Mouse (Mus musculus) adrenal gland (tissue): ENCODE results near the gene Fam131b.

Experiments
- intact Hi-C: fragments of 180-260 bp; cut with DNase I; formaldehyde crosslinking; loops from one replicate; pipeline ENCODE4 v1.15.1; 2025

The Fam131b gene

DNA sequence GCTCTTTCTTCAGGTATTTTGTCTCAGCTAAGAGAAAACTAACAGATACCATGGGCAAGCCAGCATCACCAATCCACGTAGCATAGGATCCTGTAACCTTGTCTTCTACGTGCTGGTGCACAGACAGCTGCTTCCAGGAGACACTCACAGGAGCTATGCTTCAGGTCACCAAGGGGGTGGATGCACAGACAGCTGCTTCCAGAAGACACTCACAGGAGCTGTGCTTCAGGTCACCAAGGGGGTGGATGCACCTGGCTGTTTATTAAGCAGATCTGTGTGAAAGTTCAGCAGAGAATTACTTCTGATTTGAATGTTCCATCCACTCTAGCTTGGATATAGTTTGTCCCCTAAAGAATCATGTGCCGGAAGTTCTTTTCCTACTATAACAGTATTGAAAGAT, 6.5 kb upstream of the Fam131b start:
- intact Hi-C loops, result no loop called here

DNA sequence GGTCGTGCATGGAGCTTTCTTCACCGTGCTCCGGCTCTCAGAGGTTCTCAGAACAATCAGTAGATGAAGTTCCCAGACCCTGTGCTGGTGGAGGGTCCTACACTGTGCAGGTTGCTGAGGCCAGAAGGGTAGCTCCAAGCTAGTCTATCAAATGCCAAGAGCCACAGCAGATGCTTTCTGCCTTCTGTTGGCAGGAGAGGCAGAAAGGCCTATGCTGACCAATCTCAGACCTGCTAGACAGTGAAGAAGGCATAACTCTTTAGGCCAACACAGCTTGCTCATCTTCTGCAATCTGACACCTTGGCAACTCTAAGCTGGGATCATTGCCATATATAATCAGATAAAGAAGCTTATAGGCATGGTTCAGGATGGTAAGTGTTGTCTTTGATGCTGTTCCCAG, 5.8 kb upstream of the Fam131b start:
- intact Hi-C loops, result no loop called here

DNA sequence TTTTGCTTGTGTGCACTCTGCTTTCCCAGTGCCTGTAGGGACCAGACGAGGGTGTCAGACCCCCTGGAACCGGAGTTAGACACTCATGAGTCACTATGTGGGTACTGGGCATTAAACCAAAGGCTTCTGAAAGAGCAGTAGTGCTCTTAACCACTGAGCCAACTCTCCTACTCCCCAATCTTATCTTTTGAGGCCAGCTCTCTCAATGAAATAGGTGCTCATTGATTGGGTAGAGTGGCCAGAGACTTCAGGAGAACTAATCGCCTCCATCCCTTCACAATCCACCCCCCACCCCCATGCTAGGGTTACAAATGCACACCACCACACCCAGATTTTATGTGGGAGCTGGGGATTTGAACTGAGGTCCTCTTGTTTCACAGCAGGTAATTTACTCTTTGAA, 4.3 kb upstream of the Fam131b start:
- intact Hi-C loops, result loop anchor here (5.0 to 10.0 kb wide), 2 partner anchors 101 to 564 kb away; no protein-coding TSS in a partner anchor

DNA sequence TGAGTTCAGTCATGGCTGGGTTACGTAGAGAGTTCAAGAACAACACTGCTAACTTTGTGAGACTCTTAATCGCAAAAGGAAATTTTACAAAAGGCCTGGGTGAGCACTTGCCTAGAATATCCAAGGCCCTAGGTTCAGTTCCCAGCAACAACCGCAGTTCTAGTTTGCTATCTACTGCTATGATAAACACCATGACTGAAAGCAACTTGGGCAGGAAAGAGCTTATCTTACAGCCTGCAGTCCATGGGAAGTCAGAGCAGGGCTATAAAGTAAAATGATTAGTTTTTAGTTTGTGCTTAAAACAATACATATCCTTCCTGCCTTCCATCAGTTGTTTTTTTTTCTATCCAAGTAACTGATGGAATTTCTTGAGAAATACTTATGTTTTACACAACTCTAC, 2.1 kb upstream of the Fam131b start:
- intact Hi-C loops, result loop anchor here (5.0 to 10.0 kb wide), 2 partner anchors 99 to 562 kb away; no protein-coding TSS in a partner anchor

DNA sequence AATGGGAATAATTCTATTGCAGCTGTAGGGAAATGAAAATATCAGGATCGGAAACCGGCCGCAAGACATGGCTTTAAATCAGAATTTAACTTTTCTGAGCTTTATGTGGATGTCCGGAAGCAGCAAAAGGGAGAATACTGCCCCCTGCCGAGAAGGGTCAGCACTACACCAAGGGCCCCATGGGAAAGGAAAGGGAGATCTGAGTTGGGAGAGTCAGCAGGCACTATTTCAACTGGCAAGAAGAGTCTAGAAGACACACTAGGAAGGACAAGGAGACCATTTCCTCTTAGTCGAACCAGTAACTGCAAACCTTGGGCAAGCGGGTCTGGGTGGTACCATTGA, 796 bp upstream of the Fam131b start:
- intact Hi-C loops, result loop anchor here (5.0 to 10.0 kb wide), 2 partner anchors 98 to 560 kb away; no protein-coding TSS in a partner anchor

DNA sequence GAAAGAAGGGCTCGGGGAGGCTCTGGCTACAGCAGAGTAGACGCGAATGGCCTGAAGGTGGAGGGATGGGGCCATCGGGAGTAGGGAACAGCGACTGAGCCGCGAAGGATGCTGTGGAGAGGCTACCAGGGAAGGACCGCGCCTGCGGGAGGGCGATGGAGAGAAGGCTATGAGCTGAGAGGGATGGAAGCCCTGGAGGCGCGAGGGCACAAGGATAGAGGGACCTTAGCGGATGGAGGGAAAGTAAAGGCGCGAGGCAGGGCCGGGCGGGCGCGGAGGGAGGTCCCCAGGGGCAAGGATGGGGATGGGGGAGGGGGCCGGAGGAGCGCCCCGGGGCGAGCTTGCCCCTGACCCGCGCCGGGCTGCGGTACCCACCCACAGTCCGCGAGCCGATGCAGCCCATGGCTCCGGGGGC, 369 bp downstream of the Fam131b start:
- intact Hi-C loops, result loop anchor here (10.0 kb wide), 1 partner anchor 559 kb away; no protein-coding TSS in a partner anchor

DNA sequence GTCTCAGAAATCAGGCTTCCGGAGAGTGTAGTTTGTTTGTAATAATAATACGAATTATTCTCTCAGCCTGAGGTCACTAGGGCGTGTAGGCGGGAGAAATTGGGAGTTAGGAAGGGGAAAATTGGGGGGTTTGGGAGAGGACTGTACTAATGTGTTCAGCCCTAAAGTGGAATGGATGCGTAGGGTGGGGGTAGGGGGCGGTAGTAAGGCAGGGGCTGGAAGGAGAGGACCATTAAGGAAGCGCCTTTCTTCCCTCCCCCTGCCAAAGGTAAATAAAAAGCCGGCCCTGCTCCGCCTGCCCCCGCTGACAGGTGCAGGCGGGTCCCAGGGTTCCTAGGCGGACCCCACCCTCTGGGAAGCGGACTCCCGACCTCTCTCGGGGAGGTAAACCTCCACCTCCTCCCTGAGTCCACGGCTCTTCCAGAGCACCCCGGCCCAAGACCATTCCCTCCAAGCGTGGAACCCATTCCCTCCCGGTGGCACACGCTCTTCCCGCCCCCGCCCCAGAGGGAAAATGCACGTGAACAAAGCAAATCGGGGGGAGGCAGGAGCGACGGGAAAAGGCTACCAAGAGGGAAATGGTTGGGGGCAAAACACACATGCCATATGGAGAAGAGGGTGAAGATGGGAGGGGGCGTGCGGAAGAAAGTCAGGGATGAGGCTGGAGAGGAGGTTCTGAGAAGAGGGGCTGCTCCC, 924 bp downstream of the Fam131b start:
- intact Hi-C loops, result loop anchor here (10.0 kb wide), 1 partner anchor 559 kb away; no protein-coding TSS in a partner anchor

DNA sequence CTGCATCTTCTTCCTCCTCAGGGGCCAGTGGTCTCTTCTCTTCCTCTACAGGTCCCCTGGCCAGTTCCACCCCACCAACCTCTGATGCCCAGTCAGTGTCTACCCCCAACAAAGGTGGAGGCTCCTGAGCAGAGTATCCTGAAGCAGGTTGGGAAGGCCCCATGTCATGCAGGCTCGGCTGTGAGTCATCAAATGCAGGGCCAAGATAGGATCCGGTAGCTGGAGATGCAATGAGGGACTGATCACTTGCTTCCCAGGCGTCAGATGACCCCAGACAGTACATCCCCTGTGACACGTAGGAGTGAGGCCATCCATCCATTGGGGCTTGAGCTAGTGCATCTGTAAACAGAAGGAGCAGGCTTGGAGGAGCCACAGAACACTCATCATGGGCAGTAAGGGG, 6.2 kb downstream of the Fam131b start:
- intact Hi-C loops, result no loop called here

DNA sequence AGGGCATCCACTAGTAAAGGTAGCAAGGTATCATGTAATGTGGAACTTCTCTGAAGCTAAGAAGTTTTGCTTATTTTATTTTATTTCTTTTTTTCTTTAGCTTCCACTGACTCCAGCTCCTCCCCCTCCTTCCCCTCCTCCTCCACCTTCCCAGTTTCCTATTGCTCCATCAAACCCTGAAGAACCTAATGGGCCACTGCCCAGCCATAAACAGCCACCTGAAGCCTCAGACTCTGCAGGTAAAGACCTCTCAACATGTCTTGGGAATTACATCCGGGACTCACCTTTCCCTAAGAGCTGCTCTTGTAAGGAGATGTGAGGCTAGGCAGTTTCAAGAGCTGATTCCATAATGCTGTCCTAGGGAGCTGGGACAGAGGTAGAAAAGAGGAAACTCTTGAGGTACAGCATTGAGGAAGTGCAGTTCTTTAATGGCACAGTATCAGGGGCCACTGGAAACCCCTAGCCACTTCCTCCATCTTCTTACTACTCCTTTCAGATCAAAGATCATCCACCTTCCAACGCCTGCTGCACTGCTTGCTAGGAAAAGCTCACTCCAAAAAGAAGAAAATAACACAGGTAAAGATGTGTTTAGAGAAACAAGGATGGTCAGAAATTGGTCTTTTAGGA, 13.9 kb downstream of the Fam131b start:
- intact Hi-C loops, result no loop called here

DNA sequence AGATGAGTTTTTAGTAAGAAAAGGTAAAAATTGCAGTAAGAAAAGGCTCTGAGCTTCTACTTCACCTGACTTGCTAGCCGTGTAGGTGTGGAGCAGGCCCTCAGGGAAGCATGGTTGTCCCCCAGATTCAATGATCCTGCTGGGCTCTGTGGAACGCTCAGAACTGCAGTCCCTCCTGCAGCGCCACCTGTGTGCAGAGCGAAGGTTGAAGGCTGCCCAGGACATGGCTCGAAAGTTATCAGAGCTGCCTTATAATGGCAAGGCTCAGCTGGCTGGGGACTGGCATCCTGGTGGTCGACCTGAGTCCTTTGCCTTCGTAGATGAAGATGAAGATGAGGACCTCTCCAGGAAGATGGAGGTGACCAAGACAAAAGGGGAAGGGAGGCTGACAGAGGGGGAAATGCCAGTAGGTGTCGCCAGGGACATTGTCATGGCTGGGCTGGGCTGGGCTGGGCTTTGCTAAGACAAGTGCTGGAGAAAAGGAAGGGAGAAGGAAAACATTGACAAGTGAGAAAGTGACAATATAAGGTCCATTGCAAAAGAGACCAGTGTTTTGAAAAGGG, 14.5 kb downstream of the Fam131b start:
- intact Hi-C loops, result no loop called here

DNA sequence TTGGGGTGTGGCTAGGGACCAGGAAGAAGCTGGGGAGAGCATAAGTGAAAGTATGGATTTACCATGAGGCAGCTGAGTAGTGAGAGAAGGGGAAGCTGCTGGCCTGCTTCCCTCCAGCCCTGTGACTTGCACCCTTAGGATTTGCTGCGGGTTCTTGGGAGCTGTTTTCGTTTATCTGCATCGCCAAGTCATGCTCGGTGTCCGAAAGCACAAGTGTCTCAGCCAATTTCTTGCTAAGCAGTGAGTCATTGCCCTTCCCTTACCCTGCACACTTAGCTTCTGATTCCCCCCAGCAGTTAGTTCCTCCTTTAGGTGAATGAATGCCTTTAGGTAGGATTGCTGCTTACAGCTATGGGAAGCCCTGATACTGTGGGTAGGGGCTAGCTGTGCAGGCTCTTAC, 25.1 kb downstream of the Fam131b start:
- intact Hi-C loops, result no loop called here

DNA sequence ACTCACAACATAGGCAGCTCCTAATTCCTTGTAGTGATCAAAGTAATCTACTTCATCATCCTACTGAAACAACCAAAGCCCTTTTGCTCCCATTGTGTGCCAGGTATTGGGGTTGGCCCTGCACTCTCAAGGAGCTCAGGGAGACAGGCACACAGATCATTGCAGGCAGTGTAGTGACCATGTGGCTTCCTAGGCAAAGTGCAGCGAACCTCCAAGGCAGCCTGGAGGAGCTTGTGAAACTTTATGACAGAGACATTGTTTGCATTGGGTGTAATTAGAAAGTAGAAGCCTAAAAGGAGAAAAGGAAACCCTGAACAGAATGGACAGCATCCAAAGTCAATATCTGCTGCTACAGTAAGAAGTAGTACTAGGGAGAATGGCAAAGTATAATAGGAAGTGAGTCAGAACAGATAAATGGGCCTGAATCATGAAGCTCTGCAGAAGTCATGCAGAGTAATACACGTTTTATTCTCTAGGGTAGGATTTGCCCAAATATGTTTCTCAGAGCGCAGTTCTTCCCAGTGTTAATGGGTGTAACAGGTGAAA, 28.8 kb downstream of the Fam131b start:
- intact Hi-C loops, result no loop called here

DNA sequence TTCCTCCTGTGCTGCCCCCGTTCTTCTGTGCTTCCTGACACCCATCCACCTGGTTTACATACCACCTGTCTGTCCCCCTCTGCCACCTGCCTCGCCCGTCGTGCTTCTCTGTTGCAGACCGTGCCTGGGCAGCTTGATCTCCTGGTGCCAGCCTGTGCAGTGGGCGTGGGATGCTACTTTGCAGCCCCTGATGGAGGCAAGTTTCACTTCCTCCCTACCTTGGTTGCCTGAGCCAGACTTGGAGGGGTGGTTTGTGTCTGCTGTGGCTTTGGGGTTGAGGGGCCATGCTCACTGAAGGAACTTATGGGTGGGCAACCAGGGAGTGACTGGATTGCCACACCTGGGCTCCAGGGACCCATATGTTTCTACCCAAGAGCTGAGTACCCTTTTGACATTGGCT, 31.1 kb downstream of the Fam131b start:
- intact Hi-C loops, result no loop called here

DNA sequence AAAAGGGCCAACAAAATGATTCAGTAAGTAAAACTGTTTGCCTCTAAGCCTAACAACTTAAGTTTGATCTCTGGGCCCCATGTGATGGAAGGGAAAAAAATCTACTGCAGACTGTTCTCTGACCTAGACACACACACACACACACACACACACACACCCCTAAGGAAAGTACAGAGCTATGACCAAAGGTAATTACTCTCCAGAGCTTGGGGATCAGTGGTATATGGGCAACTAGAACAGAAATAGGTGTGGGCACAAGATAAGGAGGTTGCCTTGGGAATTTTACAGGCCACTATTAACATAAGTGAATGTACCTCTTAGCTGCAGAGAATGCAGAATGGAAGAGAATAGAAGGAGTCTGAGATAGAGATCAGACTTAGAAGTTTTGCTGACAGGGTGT, 36.9 kb downstream of the Fam131b start:
- intact Hi-C loops, result no loop called here

DNA sequence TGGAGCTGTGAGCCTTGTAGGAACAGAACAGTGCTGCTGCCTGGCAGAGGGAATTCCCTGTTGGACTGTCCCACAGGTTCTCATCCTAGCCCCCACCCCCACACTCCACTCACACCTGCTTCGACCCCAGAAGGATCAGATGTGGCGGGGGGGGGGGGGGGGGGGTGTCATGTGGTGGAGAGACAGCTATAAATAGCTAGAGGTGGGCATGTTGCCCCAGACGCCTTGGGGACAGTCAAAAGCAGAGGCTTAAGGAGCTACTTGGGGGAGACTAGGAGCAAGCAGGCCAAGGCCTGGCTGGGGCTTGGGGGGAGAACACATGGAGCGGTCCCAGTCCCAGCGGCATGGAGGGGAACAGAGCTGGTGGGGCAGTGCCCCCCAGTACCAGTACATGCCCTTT, 38.0 kb downstream of the Fam131b start, which contains the start of gene Clcn1:
Gene Clcn1, plus strand, starts transcription at position 238 of the 400 bp plus-strand sequence.
- intact Hi-C loops, result no loop called here

DNA sequence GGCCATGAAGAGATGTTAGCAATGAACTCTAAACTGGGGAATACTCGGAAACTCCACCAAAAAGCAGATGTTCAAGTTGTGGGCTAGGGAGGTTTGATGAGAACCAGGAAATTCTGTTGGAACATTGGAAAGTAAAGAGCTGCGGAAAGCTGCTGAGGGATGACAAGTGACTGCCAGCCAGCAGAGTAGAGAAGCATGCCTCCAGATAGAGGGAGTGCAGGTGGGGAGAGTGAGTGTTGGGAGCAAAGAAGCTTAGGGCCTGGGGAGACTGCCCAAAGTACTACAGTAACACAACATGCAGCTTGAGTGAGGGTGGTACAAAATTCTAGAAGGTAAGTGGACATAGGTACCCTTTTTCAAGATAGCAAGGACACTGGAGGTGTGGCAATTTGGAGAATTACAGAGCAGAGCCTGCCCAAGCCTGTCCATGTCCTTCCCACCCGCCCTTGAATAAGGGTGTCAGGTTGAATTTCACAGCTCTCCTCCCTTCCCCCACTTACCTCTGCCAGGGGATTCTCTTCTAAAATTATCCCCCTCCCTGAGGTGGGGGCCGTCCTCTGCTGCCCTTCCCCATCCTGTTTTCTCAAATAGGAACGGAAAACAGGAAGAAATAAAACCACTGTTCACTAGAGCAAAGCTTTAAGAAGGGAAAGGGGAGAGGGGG, 41.4 kb downstream of the Fam131b start:
- intact Hi-C loops, result no loop called here

DNA sequence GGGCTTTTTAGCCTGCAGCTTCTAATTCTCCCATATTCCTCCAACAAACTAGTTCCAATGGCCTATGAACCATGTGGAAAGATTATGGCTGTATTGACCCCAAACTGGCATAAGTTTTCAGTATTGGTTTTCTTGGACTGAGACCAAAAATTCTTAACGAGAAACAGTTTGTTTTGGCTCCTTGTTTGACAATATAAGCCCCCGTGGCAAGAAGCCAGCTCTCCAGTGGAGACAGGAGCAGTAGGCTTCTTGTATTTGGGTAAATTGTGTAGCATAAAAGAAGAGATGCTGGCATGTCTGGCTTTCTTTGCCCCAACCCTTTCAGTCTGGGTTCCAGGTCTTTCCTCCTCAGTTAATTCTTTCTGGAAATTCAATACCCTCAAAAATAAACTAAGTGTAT, 48.3 kb downstream of the Fam131b start:
- intact Hi-C loops, result no loop called here

DNA sequence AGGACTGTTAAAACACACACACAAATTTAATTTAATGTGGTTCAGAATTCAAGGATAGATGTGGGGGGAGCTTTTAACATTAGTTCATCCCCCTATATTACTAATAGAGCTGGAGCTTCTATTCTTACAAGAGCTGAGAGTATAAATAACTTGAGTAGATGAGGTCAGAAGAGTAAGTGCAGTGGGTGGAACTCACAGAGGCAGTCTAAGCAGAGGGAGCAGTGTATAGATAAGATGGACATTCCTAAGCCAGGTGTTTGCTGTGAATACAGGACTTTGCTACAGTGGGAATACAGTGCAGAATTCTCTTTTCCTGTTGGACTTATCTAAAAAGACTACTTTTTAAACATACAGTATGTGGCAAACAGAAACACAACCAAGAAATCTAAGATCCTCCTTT, 53.6 kb downstream of the Fam131b start:
- intact Hi-C loops, result no loop called here

DNA sequence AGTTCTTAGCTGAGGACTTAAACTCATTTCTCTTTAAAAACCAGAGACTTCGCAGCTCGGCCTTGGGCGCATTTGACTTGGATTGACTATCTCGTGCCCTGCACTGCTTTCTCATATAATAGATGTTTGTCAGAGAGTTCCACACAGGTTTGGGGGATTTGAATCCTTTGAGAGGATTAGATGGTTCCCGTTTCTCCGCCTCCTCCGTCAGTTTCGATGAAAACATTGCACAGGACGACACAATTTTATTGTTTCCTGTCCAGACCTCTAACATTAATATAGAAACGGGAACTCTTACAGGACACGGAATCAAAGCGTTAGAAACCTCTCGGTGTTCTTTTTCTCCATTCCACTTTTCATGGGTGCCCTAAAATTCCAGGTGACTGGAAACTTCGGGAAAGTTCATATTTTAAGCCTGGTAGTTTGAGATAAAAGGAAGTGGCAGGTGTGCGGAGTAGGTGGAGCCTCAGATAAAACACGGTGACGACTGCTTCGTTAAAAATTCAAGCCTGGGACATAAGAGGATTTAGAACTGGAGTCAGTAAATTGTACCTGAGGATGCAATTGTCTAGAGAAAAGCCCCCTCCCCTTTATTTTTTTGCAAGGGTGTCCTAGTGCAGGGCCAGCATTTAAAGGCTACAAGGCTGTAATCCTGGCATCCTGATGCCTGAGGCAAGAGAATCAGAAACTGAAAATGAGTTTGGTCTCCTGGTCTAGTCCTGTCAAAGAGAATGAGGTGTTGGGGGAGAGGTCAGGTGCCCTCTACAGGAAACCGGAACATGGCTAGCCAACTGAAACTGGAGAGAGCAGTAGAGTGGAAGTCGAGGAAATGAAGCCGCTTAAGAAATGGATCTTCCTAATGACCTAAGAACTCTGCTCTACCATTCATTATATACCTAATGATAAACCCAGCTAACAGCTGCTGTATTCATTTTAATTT, 58.8 kb downstream of the Fam131b start:
- intact Hi-C loops, result loop anchor here (2.0 to 10.0 kb wide), 3 partner anchors 39 to 319 kb away; partner anchors contain the start of gene Epha1
